Comparison of ENCODE assay signal across 26 mouse cellular contexts in the genomic region with DNA sequence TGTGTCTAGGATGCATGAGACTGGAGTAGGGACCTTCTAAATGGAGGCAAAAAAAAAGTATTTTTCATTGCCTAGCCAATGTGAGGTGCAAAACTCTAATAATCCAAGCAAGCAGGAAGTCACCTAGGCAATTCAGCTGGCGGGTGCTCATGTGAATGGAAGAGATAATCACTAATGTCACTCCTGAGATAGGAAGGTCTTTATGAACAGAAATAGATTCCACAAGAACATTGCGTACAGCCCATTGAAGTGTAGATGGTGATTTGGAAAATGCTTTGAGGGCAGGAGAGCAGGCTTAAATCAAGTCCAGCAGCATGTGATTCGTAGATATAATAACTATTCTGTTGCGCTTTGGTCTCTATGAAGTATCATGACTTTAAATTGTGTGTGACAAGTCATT. TPM values are rescaled to one million over a fixed set of nuclear protein-coding genes. Genes with fewer than 3 reads are reported as not detected.
DNase-seq lines count a peak whose midpoint lies in the region; ATAC-seq and TF ChIP-seq lines count a peak whose summit lies in the region.
"Had no signal": no experiment of that assay in that cellular context is flagged by ENCODE, and none has a peak within 500 bp of the region (broad histone marks: within the 10 kb centered on the region; RNA-seq: fewer than 3 reads in every experiment).

No protein-coding gene starts in this region.

- no peaks in the 10 kb centered on the region for H3K9me3 ChIP-seq in hindbrain, embryonic 14.5 days (ENCODE audit: control insufficient read depth, low read length)
- H3K9me3 ChIP-seq in hindbrain, postnatal 0 days (ENCODE audit: low read length): no peaks in the 10 kb centered on the region
- H3K9me3 ChIP-seq: embryonic facial prominence, embryonic 10.5 days; embryonic facial prominence, embryonic 12.5 days; forebrain, embryonic 13.5 days; forebrain, embryonic 15.5 days had no signal

- intact Hi-C loops in heart, postnatal 25 days (cut with DNase I): no loop called here

- no peaks in the 10 kb centered on the region for H3K4me1 ChIP-seq in hindbrain, embryonic 14.5 days (replicated peaks; ENCODE audit: control insufficient read depth, insufficient read depth, low read length)
- no peaks in the 10 kb centered on the region for H3K4me1 ChIP-seq in hindbrain, postnatal 0 days (ENCODE audit: insufficient read depth, low read length)
- H3K4me1 ChIP-seq: embryonic facial prominence, embryonic 10.5 days; embryonic facial prominence, embryonic 12.5 days; forebrain, embryonic 13.5 days; forebrain, embryonic 15.5 days had no signal

- H3K4me2 ChIP-seq in hindbrain, embryonic 14.5 days (replicated peaks): no peak overlapping the region
- no peak overlapping the region for H3K4me2 ChIP-seq in hindbrain, postnatal 0 days (ENCODE audit: low read depth, low read length)
- H3K4me2 ChIP-seq: embryonic facial prominence, embryonic 12.5 days; forebrain, embryonic 13.5 days; forebrain, embryonic 15.5 days had no signal

- H3K4me3 ChIP-seq in hindbrain, embryonic 14.5 days (replicated peaks; ENCODE audit: low read length): no peak overlapping the region
- no peak overlapping the region for H3K4me3 ChIP-seq in hindbrain, postnatal 0 days (ENCODE audit: low read length)
- H3K4me3 ChIP-seq: embryonic facial prominence, embryonic 10.5 days; embryonic facial prominence, embryonic 12.5 days; forebrain, embryonic 13.5 days; forebrain, embryonic 15.5 days had no signal

- no peaks in the 10 kb centered on the region for H3K27me3 ChIP-seq in hindbrain, embryonic 14.5 days (ENCODE audit: control insufficient read depth, insufficient read depth, low read length)
- H3K27me3 ChIP-seq in hindbrain, postnatal 0 days (ENCODE audit: insufficient read depth, low read length): no peaks in the 10 kb centered on the region
- H3K27me3 ChIP-seq: embryonic facial prominence, embryonic 12.5 days; forebrain, embryonic 13.5 days; forebrain, embryonic 15.5 days had no signal

- no peak overlapping the region for H3K9ac ChIP-seq in hindbrain, embryonic 14.5 days
- no peak overlapping the region for H3K9ac ChIP-seq in hindbrain, postnatal 0 days (replicated peaks; ENCODE audit: low read length)
- H3K9ac ChIP-seq: embryonic facial prominence, embryonic 12.5 days; forebrain, embryonic 13.5 days; forebrain, embryonic 15.5 days had no signal

- WGBS in hindbrain, embryonic 14.5 days: 87% methylated on average over 4 of the region's 4 CpGs
- 89% methylated on average over 4 of the region's 4 CpGs for WGBS in hindbrain, postnatal 0 days

- peak; percentile 28 to 57 for DNase-seq in heart, adult 18-20 months
- no peak for DNase-seq in heart, postnatal 25 days (ENCODE audit: low spot score)
- peak; percentile 2 to 6 for DNase-seq in heart, adult 9 months (ENCODE audit: low spot score in 2 of 2)
- no peak for DNase-seq in heart, postnatal 4 days
- DNase-seq in hindbrain, embryonic 14.5 days (ENCODE audit: low spot score): peak; percentile 10
- no peak for DNase-seq in hindbrain, postnatal 0 days (ENCODE audit: low spot score)
- DNase-seq in right cerebral cortex, postnatal 4 days: no peak
- DNase-seq: adrenal gland, adult 2 months; adrenal gland, postnatal 10 days; adrenal gland, postnatal 25 days; cerebellum, adult 11-12 months; cerebellum, adult 2 months; cerebellum, adult 9-10 months; cerebellum, postnatal 10 days; cerebellum, postnatal 25 days had no signal

- no peak for TF ChIP-seq CTCF in hindbrain, postnatal 0 days (IDR thresholded peaks at IDR 0.05; ENCODE audit: low read depth)

- H3K27ac ChIP-seq in hindbrain, embryonic 14.5 days: no peak overlapping the region
- H3K27ac ChIP-seq in hindbrain, postnatal 0 days: no peak overlapping the region
- H3K27ac ChIP-seq: embryonic facial prominence, embryonic 10.5 days; embryonic facial prominence, embryonic 12.5 days; forebrain, embryonic 13.5 days; forebrain, embryonic 15.5 days had no signal

- H3K36me3 ChIP-seq in hindbrain, embryonic 14.5 days (replicated peaks; ENCODE audit: control insufficient read depth, insufficient read depth): no peaks in the 10 kb centered on the region
- H3K36me3 ChIP-seq in hindbrain, postnatal 0 days (ENCODE audit: insufficient read depth, low read length): no peaks in the 10 kb centered on the region
- H3K36me3 ChIP-seq: embryonic facial prominence, embryonic 10.5 days; embryonic facial prominence, embryonic 12.5 days; forebrain, embryonic 15.5 days had no signal

- no peak for ATAC-seq in hindbrain, embryonic 14.5 days (ENCODE audit: low FRiP score)
- ATAC-seq in hindbrain, postnatal 0 days: no peak
- ATAC-seq: forebrain, embryonic 13.5 days; forebrain, embryonic 15.5 days had no signal

RNA-seq across cellular contexts. Expression of a gene that starts 27.9 kb away (rescaled TPM):
- total RNA-seq in heart, adult 18-20 months (2021): not detected
- not detected for total RNA-seq in heart, postnatal 25 days (2021)
- total RNA-seq in heart, postnatal 4 days (2021): not detected
- not detected in 2 replicates for polyA plus RNA-seq in hindbrain, embryonic 14.5 days (2014; fragmentation: Nextera tagmentation; extraction: Ambion mirVana)
- not detected in 2 replicates for total RNA-seq in hindbrain, postnatal 0 days (2014; rRNA removed)
- not detected in 2 replicates for polyA plus RNA-seq in hindbrain, postnatal 0 days (2015; fragmentation: Nextera tagmentation; extraction: Ambion mirVana)
- total RNA-seq: adrenal gland, adult 2 months; adrenal gland, postnatal 10 days; adrenal gland, postnatal 25 days; adrenal gland, postnatal 4 days; ES-E14; MEL had no signal
- polyA plus RNA-seq: adrenal gland, adult 2 months; C2C12; cerebellum, adult 2 months; cortical plate, adult 2 months; embryonic facial prominence, embryonic 10.5 days; embryonic facial prominence, embryonic 12.5 days; embryonic facial prominence, embryonic 14.5 days; forebrain, embryonic 11.5 days; forebrain, embryonic 13.5 days; forebrain, embryonic 15.5 days had no signal

Comparison
In these comparisons a context has a peak if more than half of its experiments do, and no peak if none do; other contexts are left out.
1. DNase-seq: peak in heart, adult 18-20 months (2 of 2), heart, adult 9 months (2 of 2) and hindbrain, embryonic 14.5 days (single experiment); none in heart, postnatal 25 days (single experiment), heart, postnatal 4 days (single experiment), hindbrain, postnatal 0 days (single experiment) and right cerebral cortex, postnatal 4 days (single experiment).